In the genomic region with DNA sequence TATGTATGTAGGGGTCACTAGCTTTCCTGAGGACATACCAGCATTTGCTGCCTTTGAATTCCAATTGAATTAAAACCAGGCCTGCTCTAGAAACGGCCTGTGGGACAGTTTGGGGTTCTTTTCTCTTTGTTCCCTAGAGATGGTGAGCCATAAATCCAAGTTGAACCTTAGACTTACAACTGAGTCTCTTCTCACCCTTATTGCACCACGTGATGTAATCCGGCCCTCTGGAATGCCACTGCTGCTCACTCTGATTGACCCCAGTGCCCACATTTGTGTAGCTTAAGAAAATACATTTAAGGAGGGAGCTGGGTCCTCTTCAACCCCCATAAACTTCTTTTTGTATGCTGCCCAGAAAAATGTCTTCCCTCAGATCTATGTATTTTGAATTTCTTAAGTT, we compare ENCODE assay signal across 24 mouse cellular contexts. TPM values are rescaled to one million over a fixed set of nuclear protein-coding genes. Genes with fewer than 3 reads are reported as not detected.
A peak's percentile ranks its signal among the peaks of the same experiment; 100 is the strongest.
DNase-seq lines count a peak whose midpoint lies in the region; ATAC-seq and TF ChIP-seq lines count a peak whose summit lies in the region.
"Had no signal": no experiment of that assay in that cellular context is flagged by ENCODE, and none has a peak within 500 bp of the region (broad histone marks: within the 10 kb centered on the region; RNA-seq: fewer than 3 reads in every experiment).

No protein-coding gene starts in this region.

- H3K4me2 ChIP-seq in forebrain, embryonic 11.5 days (ENCODE audit: low read depth, low read length, severe bottlenecking), result no peak overlapping the region
- H3K4me2 ChIP-seq in midbrain, postnatal 0 days (ENCODE audit: low read depth, low read length, poor library complexity, severe bottlenecking), result no peak overlapping the region
- H3K4me2 ChIP-seq in intestine, embryonic 16.5 days (ENCODE audit: low read depth, low read length), result peak overlapping the region; percentile 22; the same call in 1 of the 2 replicates
- no peak overlapping the region for H3K4me2 ChIP-seq in liver, embryonic 11.5 days
- H3K4me2 ChIP-seq: forebrain, embryonic 13.5 days; heart, embryonic 13.5 days; hindbrain, embryonic 15.5 days; liver, embryonic 12.5 days; lung, embryonic 14.5 days; midbrain, embryonic 11.5 days; neural tube, embryonic 12.5 days had no signal

- TF ChIP-seq POLR2A in thymus, adult 2 months (IDR thresholded peaks at IDR 0.05; ENCODE audit: control insufficient read depth, extremely low read depth, insufficient read depth, low read length, poor library complexity), result no peak

- H3K4me3 ChIP-seq in forebrain, embryonic 10.5 days, result no peak overlapping the region
- no peak overlapping the region for H3K4me3 ChIP-seq in forebrain, embryonic 11.5 days (ENCODE audit: low read depth, low read length)
- no peak overlapping the region for H3K4me3 ChIP-seq in midbrain, embryonic 10.5 days
- no peak overlapping the region for H3K4me3 ChIP-seq in midbrain, postnatal 0 days (ENCODE audit: low read depth, low read length)
- H3K4me3 ChIP-seq in intestine, embryonic 16.5 days (ENCODE audit: low read length), result no peak overlapping the region
- no peak overlapping the region for H3K4me3 ChIP-seq in liver, embryonic 11.5 days (ENCODE audit: low read depth, low read length)
- no peak overlapping the region for H3K4me3 ChIP-seq in thymus, adult 2 months (ENCODE audit: control insufficient read depth, insufficient read depth, low read length)
- H3K4me3 ChIP-seq: forebrain, embryonic 13.5 days; heart, embryonic 13.5 days; hindbrain, embryonic 15.5 days; layer of hippocampus, adult 2 months; liver, embryonic 12.5 days; neural tube, embryonic 12.5 days had no signal

- peak overlapping the region; percentile 60; the same call in 1 of the 2 replicates for H3K27ac ChIP-seq in forebrain, embryonic 10.5 days
- H3K27ac ChIP-seq in forebrain, embryonic 11.5 days (ENCODE audit: low read depth, low read length), result no peak overlapping the region
- peak overlapping the region; percentile 33; the same call in 1 of the 2 replicates for H3K27ac ChIP-seq in midbrain, embryonic 10.5 days (replicated peaks)
- H3K27ac ChIP-seq in midbrain, postnatal 0 days (ENCODE audit: low read depth, low read length), result no peak overlapping the region
- H3K27ac ChIP-seq in intestine, embryonic 16.5 days (ENCODE audit: low read length), result peak overlapping the region; percentile 35
- no peak overlapping the region for H3K27ac ChIP-seq in liver, embryonic 11.5 days (ENCODE audit: low read depth, low read length)
- H3K27ac ChIP-seq in thymus, adult 2 months (ENCODE audit: control insufficient read depth, insufficient read depth, low read length), result no peak overlapping the region
- H3K27ac ChIP-seq: forebrain, embryonic 13.5 days; heart, embryonic 13.5 days; hindbrain, embryonic 15.5 days; layer of hippocampus, adult 2 months; liver, embryonic 12.5 days; neural tube, embryonic 12.5 days had no signal

- DNase-seq in forebrain, embryonic 10.5 days (ENCODE audit: extremely low spot score, low spot score), result no peak
- no peak for DNase-seq in forebrain, embryonic 11.5 days (ENCODE audit: low spot score)
- DNase-seq in midbrain, embryonic 10.5 days (ENCODE audit: low spot score), result no peak
- DNase-seq in midbrain, postnatal 0 days (ENCODE audit: low spot score), result no peak
- DNase-seq in liver, embryonic 11.5 days (ENCODE audit: low spot score), result no peak
- DNase-seq in thymus, adult 2 months, result no peak
- no peak for DNase-seq in layer of hippocampus, adult 8-10 months (ENCODE audit: low spot score in 2 of 2)
- DNase-seq: adrenal gland, adult 8-10 months; cerebellum, adult 8-10 months; gastrocnemius, postnatal 10 days; heart, adult 11 months; heart, postnatal 36 days; left cerebral cortex, postnatal 4 days; lung, embryonic 14.5 days; right cerebral cortex, adult 18-20 months had no signal

- H3K9ac ChIP-seq in forebrain, embryonic 11.5 days (ENCODE audit: low read length), result no peak overlapping the region
- H3K9ac ChIP-seq in midbrain, postnatal 0 days (replicated peaks; ENCODE audit: low read length, poor library complexity, severe bottlenecking), result no peak overlapping the region
- H3K9ac ChIP-seq in intestine, embryonic 16.5 days (ENCODE audit: low read depth, low read length), result no peak overlapping the region; the same call in 1 of the 2 replicates
- H3K9ac ChIP-seq in liver, embryonic 11.5 days (ENCODE audit: low read depth, low read length), result no peak overlapping the region
- H3K9ac ChIP-seq: forebrain, embryonic 13.5 days; heart, embryonic 13.5 days; hindbrain, embryonic 15.5 days; liver, embryonic 12.5 days; lung, embryonic 14.5 days; neural tube, embryonic 12.5 days had no signal

- no peaks in the 10 kb centered on the region for H3K27me3 ChIP-seq in forebrain, embryonic 10.5 days (ENCODE audit: poor library complexity, severe bottlenecking)
- H3K27me3 ChIP-seq in forebrain, embryonic 11.5 days (ENCODE audit: control insufficient read depth, insufficient read depth, low read length), result no peaks in the 10 kb centered on the region
- H3K27me3 ChIP-seq in midbrain, embryonic 10.5 days (ENCODE audit: low read depth, poor library complexity, severe bottlenecking), result no peaks in the 10 kb centered on the region
- no peaks in the 10 kb centered on the region for H3K27me3 ChIP-seq in midbrain, postnatal 0 days (ENCODE audit: insufficient read depth, low read length)
- no peaks in the 10 kb centered on the region for H3K27me3 ChIP-seq in intestine, embryonic 16.5 days (replicated peaks; ENCODE audit: control insufficient read depth, insufficient read depth, low read length)
- H3K27me3 ChIP-seq in liver, embryonic 11.5 days (replicated peaks; ENCODE audit: control insufficient read depth, insufficient read depth, low read length), result no peaks in the 10 kb centered on the region
- H3K27me3 ChIP-seq in thymus, adult 2 months (ENCODE audit: control insufficient read depth, insufficient read depth, low read length), result no peaks in the 10 kb centered on the region
- H3K27me3 ChIP-seq: forebrain, embryonic 13.5 days; heart, embryonic 13.5 days; hindbrain, embryonic 15.5 days; liver, embryonic 12.5 days; neural tube, embryonic 12.5 days had no signal

- ATAC-seq in forebrain, embryonic 11.5 days (replicated peaks; ENCODE audit: low FRiP score), result no peak
- ATAC-seq in midbrain, postnatal 0 days (ENCODE audit: low FRiP score), result no peak
- peak; percentile 91 for ATAC-seq in intestine, embryonic 16.5 days
- ATAC-seq in liver, embryonic 11.5 days (replicated peaks; ENCODE audit: low FRiP score), result no peak
- ATAC-seq: forebrain, embryonic 13.5 days; liver, embryonic 12.5 days had no signal

- 67% methylated on average over 3 of the region's 3 CpGs for WGBS in forebrain, embryonic 10.5 days
- 67% methylated on average over 3 of the region's 3 CpGs for WGBS in forebrain, embryonic 11.5 days
- WGBS in midbrain, embryonic 10.5 days, result 63% methylated on average over 3 of the region's 3 CpGs
- WGBS in midbrain, postnatal 0 days, result 71% methylated on average over 3 of the region's 3 CpGs
- WGBS in intestine, embryonic 16.5 days, result 21% methylated on average over 3 of the region's 3 CpGs
- WGBS in liver, embryonic 11.5 days, result 64% methylated on average over 3 of the region's 3 CpGs
- WGBS in thymus, adult 2 months, result 96% methylated on average over 3 of the region's 3 CpGs

- H3K36me3 ChIP-seq in forebrain, embryonic 10.5 days (replicated peaks), result no peaks in the 10 kb centered on the region
- no peaks in the 10 kb centered on the region for H3K36me3 ChIP-seq in forebrain, embryonic 11.5 days (ENCODE audit: control insufficient read depth, insufficient read depth, low read length)
- no peaks in the 10 kb centered on the region for H3K36me3 ChIP-seq in midbrain, embryonic 10.5 days
- H3K36me3 ChIP-seq in midbrain, postnatal 0 days (ENCODE audit: insufficient read depth, low read length), result no peaks in the 10 kb centered on the region
- no peaks in the 10 kb centered on the region for H3K36me3 ChIP-seq in intestine, embryonic 16.5 days (ENCODE audit: control insufficient read depth, insufficient read depth, low read length)
- H3K36me3 ChIP-seq in liver, embryonic 11.5 days (ENCODE audit: control insufficient read depth, insufficient read depth, low read length), result no peaks in the 10 kb centered on the region
- no peaks in the 10 kb centered on the region for H3K36me3 ChIP-seq in thymus, adult 2 months (ENCODE audit: control insufficient read depth, insufficient read depth, low read length)
- H3K36me3 ChIP-seq: heart, embryonic 13.5 days; hindbrain, embryonic 15.5 days; liver, embryonic 12.5 days; neural tube, embryonic 12.5 days had no signal

- H3K9me3 ChIP-seq in forebrain, embryonic 10.5 days, result no peaks in the 10 kb centered on the region
- no peaks in the 10 kb centered on the region for H3K9me3 ChIP-seq in forebrain, embryonic 11.5 days (ENCODE audit: control insufficient read depth, low read length)
- no peaks in the 10 kb centered on the region for H3K9me3 ChIP-seq in midbrain, embryonic 10.5 days (replicated peaks)
- no peaks in the 10 kb centered on the region for H3K9me3 ChIP-seq in midbrain, postnatal 0 days (ENCODE audit: low read length)
- H3K9me3 ChIP-seq in intestine, embryonic 16.5 days (ENCODE audit: control insufficient read depth, low read length), result no peaks in the 10 kb centered on the region
- no peaks in the 10 kb centered on the region for H3K9me3 ChIP-seq in liver, embryonic 11.5 days (ENCODE audit: control insufficient read depth, low read length)
- H3K9me3 ChIP-seq: forebrain, embryonic 13.5 days; heart, embryonic 13.5 days; hindbrain, embryonic 15.5 days; liver, embryonic 12.5 days; neural tube, embryonic 12.5 days had no signal

- peaks cover 40% of the 10 kb centered on the region for H3K4me1 ChIP-seq in forebrain, embryonic 10.5 days
- peaks cover 8% of the 10 kb centered on the region; the same call in 1 of the 2 replicates for H3K4me1 ChIP-seq in forebrain, embryonic 11.5 days (replicated peaks; ENCODE audit: control insufficient read depth, insufficient read depth, low read length)
- peaks cover 30% of the 10 kb centered on the region for H3K4me1 ChIP-seq in midbrain, embryonic 10.5 days
- no peaks in the 10 kb centered on the region; the same call in 1 of the 2 replicates for H3K4me1 ChIP-seq in midbrain, postnatal 0 days (ENCODE audit: insufficient read depth, low read length)
- H3K4me1 ChIP-seq in intestine, embryonic 16.5 days (ENCODE audit: control insufficient read depth, insufficient read depth, low read length), result peaks cover 12% of the 10 kb centered on the region
- peaks cover 10% of the 10 kb centered on the region for H3K4me1 ChIP-seq in liver, embryonic 11.5 days (replicated peaks; ENCODE audit: control insufficient read depth, insufficient read depth, low read length)
- no peaks in the 10 kb centered on the region; the same call in 1 of the 2 replicates for H3K4me1 ChIP-seq in thymus, adult 2 months (replicated peaks; ENCODE audit: control insufficient read depth, insufficient read depth, low read length)

- TF ChIP-seq CTCF in midbrain, postnatal 0 days (IDR thresholded peaks at IDR 0.05), result no peak
- TF ChIP-seq CTCF in thymus, adult 2 months (IDR thresholded peaks at IDR 0.05; ENCODE audit: borderline replicate concordance, control insufficient read depth, extremely low read depth, insufficient read depth, low read length, poor library complexity), result no peak

RNA-seq across cellular contexts. Expression of a gene that starts 57.3 kb away (rescaled TPM):
- 0.67 TPM in 1 of 2 replicates, not detected in the other for polyA plus RNA-seq in forebrain, embryonic 10.5 days (2016; fragmentation: Nextera tagmentation; extraction: Ambion mirVana)
- polyA plus RNA-seq in forebrain, embryonic 11.5 days (2014; fragmentation: Nextera tagmentation; extraction: Ambion mirVana), result 0.28 TPM in 1 of 2 replicates, not detected in the other
- 0.31 and 0.34 TPM in 2 replicates for polyA plus RNA-seq in midbrain, embryonic 10.5 days (2016; fragmentation: Nextera tagmentation; extraction: Ambion mirVana)
- total RNA-seq in midbrain, postnatal 0 days (2014; rRNA removed), result 0.16 TPM in 1 of 2 replicates, not detected in the other
- 0.58 and 1.3 TPM in 2 replicates for polyA plus RNA-seq in midbrain, postnatal 0 days (2015; fragmentation: Nextera tagmentation; extraction: Ambion mirVana)
- 49.8 and 61.7 TPM in 2 replicates for polyA plus RNA-seq in intestine, embryonic 16.5 days (2015; fragmentation: Nextera tagmentation; extraction: Ambion mirVana)
- 16.5 and 16.6 TPM in 2 replicates for polyA plus RNA-seq in liver, embryonic 11.5 days (2014; fragmentation: Nextera tagmentation; extraction: Ambion mirVana)
- 17.9 and 20.8 TPM in 2 replicates for polyA plus RNA-seq in thymus, adult 2 months (2012; rRNA removed)
- 1 to 10 TPM in 1 of 4 experiments, under 1 TPM in 1, not detected in 2; 0.61 to 1.4 TPM for total RNA-seq in layer of hippocampus, adult 8-10 months (2022)
- total RNA-seq: layer of hippocampus, adult 2 months; left cerebral cortex, adult 18-20 months had no signal
- polyA plus RNA-seq: midbrain, embryonic 11.5 days had no signal

Comparison
In these comparisons a context has a peak if more than half of its experiments do, and no peak if none do; other contexts are left out.
1. H3K27ac ChIP-seq: peak in forebrain, embryonic 10.5 days (single experiment), midbrain, embryonic 10.5 days (single experiment) and intestine, embryonic 16.5 days (single experiment); none in forebrain, embryonic 11.5 days (single experiment), midbrain, postnatal 0 days (single experiment), liver, embryonic 11.5 days (single experiment) and thymus, adult 2 months (single experiment).